Mouse (Mus musculus) frontal cortex, postnatal 14 days (tissue): ENCODE results near the gene Cpvl.

Experiments
- DNase-seq, 2 experiments: peaks; one replicate each; pipeline ENCODE4 v3.0.0; 2022; ENCODE audit warnings: low spot score in 2 of 2

Gene Cpvl

DNA sequence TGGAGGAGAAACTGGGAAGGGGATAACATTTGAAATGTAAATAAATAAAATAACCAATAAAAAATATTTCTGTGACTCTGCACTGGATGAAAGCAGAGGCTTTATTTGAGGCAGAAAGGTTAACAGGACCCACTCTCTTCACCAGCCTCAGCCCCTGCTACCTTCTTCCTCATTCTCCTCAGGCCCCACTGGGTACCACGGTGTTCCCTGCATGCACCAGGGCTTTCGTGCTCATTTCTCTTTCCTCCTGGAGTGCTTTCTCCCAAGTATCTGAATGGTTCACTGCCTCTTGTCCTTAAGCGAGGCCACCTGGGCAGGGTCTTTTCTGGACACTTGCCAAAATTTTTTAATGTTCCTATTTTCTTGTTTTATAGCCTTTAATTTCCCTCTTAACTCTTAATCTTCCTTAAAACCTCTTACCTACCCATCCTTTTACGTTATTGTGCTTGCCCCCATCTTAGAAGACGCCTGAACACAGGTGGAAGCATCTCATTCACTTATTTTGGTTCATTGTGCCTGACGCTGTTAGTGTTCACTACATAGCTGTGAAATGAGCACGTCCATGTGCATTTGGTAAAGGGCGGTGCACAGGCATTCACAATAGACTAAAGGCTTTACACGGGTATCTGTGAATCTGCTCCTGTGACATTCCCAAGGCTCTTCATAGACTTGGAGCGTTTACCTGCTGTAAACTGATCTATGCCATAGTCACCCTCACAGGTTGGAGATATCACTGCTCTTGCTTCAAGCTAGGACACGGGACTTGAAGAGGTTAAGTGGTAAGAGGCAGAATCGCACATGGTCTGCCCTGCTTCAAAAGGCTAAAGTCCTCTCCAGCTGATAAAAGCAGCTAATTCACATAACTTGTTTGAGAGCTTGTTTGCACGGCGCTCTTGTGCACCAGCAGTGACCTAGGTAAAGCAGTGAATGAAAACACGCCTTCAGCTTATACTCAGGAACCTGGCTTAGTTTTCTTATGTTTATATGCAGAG lies 41.0 kb downstream of the Cpvl start:
- no peak for DNase-seq

DNA sequence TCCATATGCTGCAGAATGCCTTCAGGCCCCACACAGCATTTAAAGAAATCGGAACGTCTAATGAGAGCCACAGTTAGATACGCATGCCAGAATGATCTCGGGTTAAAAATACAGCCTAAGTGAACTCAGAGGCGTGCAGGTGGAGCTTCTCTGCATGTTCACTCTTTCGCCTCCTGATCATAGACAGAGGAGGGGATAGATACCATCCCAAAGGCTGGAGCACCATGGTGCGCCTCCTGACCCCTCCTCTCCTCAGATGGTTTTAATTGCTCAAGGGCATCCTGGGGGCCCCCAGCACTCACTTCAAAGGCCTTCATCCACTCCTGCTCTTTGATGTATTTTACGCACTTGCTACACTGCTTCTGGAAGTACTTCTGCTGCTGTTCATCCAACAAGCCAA lies 46.9 kb downstream of the Cpvl start:
- no peak for DNase-seq

DNA sequence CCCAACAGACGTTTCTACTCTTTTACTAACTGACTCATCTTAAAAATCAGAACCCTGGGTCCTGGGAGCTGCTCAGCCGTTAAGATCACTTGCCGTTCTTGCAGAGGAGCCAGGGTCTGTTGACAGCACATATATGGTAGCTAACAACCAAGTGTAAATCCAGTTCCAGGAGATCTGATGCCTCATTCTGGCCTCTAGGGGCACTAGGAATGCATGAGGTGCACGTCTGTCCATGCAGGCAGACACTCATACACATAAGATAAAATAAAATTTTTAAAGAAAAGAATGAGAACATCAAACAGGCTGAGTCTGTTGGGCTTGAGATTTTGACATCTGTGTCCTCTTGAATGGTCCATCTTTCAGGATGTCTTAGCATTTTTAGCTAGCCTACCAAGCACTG lies 48.6 kb downstream of the Cpvl start:
- DNase-seq, result no peak

DNA sequence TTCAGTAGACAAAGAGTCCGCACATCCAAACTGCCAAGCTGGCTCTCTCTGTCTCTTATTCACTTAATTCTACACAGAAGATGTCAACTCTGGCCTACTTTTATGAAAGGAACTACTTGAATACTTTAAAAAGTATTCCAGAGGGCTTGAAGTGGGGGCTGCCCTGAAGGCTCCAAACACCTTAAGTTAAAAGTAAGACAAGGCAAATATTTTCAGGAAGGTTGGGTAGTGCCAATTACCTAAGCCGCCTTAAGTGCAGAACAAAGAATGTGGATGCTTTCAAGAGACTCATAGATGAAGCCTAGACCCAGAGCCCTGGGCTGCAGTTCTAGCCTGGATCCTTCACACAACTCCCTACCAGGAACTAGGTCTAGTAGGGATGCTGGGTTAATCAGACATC lies 52.3 kb downstream of the Cpvl start:
- no peak for DNase-seq

DNA sequence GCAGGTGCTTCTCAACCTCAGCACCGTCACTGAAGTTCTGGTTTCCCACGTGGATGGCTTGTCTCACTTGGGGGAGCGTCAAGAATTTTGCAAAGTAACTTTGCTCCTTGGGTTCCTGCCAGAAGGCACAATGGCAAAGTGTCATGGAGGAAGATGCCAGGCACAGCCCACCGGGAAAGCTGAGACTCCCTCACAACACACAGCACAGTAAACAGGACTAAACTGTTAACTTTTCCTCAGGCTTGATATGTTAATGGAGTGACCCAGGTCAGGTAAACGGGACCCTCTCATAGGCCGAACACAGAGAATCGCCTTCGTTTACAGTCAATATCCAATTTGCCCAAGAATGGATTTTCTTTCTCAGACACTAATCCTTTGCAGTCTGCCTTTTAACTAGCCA lies 53.3 kb downstream of the Cpvl start:
- DNase-seq, result no peak

DNA sequence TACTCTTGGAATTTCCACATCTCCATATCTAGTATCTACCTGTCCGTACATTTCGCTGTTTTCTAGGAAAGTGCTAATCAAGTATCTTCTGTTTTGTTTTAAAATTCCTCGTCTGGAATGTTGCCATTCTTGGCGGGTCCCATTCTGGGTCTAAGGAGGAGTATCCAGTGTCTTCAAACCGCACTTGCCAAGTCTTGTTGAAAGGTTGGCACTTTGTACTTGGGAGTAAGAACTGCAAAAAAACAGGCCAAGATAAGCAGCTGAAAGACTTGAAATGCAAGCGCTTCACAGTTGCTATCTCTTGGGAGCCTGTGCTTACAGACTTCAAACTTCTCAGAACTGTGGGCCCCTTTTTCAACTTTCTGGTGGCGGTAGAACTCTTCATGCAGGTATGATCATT lies 58.4 kb downstream of the Cpvl start:
- no peak for DNase-seq

DNA sequence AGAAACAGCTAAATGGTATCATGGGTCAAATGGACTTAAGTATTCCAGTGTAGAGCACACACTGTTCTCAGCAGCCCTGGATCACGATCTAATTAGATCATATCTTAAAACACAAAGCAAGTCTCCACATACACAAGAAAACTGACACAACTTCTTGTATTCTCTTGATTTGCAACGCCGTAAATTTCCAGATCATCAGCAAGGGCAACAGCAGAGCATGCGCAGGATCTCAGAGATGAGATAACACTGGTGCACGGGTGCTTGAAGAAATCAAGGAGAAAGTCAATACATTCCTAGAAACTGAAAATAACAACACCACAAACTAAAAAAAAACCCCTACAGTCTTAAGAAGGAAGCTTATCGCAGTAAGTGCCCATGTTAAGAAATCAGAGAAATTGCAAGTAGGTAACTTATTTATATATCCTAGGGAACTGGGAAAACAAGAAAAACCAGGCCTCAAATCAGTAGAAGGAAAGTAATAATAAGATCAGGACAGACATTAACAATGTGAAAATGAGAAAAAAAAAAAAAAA lies 61.4 kb downstream of the Cpvl start:
- DNase-seq, result no peak

DNA sequence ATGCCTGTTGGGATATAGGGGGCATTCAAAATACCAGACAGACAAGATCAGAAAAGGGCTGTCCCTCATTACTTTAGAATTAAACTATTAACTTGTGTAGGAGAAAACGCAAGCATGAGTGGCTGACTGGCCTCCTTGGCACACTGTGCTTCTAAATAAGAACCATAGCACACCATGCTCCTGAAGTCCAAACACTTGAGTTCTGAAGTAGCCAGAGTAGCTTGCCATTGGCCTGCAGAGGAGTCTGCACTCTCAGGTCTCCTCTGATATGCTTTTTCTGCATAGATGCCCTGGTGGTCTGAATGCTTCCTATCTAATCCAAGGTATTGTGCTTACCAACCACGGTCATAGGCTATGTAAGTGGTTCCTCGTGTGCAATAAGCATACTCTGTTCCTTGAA lies 63.1 kb downstream of the Cpvl start:
- no peak for DNase-seq

DNA sequence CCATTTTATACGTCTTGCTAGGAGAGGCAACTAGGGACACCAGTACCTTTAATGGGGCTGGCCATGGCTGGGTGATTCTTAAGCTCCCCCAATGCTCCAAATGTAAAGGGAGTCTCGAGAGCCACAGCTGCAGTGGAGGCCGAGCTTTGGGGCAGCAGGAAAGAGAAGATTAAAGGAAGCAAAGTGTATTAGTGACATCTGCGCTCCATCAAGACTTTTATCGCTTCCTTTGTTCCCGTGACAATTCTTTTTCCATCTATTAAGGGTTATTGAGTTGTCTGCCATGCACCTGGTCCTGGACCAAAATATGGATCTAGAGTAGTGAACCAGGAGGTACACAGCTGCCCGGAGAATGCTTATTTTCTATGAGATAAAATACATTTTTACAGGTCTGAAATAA lies 65.3 kb downstream of the Cpvl start:
- no peak for DNase-seq

DNA sequence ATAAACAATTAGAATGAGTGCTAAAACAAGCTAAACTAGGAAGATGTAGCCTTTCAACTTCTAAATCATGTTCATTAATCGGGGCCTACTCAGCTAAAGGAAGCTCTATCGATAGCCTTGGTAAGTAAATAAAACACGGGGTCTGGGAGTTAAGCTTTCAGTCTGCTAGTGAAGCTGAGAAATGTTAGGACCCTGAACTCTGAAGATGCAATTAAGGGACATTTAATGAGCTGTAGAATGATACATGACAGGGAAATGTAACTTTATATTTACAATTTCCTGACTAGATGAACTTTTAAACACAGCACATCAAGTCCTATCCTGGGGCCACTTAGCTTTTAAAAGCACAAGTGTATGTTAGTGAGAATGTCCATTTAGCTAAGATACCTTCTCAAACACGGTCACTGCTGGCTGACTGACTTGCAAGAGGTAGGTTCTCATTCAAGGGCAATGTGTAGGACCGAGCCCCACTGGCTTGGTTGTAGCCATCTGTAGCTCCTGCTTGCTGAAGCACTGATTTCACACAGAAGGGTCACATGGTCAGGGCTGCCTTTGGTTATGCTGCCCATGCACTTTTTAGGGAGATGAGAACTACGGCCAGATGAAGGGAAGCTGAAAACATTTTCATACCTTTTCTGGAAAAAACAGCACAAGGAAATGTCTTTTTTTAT lies 66.2 kb downstream of the Cpvl start:
- no peak for DNase-seq

DNA sequence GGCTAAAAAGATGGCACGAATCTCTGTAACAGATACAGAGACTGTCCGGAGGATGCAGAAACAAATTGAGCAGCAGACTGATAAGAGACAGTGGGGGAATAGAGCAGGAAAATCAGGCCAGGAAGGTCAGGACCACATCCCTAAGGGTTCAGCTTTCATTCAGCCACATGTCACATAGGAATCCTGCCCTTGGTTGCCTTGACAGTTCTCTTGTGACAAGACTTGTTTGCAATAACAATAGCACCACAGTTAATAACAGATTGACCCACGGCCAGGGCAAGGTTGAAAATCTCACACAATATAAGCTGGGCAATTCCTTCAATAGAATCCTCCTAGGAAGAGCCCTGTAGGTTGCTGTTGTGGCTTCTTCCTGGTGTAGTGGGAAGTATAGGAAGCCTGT lies 68.5 kb downstream of the Cpvl start:
- no peak for DNase-seq

DNA sequence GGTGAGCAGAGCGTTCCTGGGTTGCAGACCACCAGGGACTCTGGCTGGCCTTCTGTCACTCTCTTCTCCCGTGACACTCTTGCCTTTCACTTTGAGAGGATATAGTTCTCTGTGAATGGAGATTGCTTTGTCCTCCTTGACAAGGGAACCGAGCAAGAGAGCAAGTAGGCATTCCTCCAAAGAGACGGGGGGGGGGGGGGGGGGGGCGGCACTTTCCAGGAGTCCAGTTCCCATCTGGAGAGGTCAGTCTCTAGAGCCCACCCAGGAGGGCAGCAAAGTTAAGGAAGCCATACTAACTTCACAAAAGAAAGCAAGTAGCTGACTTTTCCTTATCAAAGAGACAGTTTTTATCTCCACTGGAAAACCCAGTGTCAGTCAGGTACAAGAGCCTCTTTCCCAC lies 69.0 kb downstream of the Cpvl start:
- DNase-seq, result no peak

DNA sequence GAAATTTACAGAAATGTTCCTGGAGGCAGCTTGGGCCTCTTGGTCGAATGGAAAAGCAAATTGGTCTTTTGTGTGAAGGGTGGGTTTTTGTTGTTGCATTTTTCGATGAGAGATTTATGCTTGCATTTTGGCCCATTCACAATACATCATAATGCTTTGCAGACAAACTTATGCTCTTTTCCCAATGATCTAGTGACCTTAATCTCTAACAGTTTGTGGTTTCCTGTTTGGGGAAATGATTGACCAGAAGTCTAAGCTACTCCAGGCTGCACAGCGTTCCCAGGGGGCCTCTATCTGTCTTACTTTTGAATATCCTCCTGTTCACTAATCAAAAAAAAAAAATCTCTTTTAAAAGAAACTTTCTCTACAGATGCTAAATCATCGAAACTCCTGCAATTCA lies 71.6 kb downstream of the Cpvl start:
- DNase-seq, result no peak

DNA sequence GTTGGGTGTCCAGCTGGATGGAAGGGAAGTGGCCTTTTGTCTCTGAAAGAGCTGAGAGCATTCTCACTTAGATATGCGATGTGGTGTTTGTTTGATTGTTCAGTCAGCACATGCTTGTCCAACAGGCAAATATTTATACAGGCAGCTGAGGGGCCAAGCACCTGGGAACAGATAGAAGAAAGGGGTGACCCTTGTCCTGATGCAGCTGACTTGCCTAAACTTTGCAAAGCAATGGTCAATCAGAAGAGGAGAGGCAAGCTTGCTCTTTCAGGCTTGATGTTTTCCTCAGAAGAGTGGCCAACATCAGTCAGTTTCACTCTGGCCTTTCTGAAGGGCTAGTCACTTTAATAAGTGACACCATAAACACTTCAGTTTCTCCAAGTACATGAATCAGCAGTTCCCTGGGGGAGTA lies 72.4 kb downstream of the Cpvl start:
- DNase-seq, result no peak

DNA sequence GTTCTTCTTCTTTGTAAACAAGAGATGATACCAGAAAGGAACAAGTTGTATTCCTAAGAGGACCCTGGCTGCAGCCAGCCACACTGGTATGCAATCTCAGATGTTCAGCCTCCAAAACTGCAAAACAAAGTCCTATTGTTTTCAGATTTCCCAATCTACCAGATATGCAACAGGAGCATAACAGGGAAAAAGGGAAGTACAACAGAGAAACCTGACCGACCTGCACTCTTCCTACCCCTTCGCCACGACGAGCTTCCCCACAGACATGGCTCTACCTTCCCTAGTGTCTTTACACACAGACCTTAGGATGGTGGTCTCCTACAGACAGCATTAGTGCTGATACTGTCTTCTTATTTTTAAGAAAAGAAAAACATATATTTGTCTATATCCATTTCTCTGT lies 72.9 kb downstream of the Cpvl start:
- DNase-seq, result no peak

DNA sequence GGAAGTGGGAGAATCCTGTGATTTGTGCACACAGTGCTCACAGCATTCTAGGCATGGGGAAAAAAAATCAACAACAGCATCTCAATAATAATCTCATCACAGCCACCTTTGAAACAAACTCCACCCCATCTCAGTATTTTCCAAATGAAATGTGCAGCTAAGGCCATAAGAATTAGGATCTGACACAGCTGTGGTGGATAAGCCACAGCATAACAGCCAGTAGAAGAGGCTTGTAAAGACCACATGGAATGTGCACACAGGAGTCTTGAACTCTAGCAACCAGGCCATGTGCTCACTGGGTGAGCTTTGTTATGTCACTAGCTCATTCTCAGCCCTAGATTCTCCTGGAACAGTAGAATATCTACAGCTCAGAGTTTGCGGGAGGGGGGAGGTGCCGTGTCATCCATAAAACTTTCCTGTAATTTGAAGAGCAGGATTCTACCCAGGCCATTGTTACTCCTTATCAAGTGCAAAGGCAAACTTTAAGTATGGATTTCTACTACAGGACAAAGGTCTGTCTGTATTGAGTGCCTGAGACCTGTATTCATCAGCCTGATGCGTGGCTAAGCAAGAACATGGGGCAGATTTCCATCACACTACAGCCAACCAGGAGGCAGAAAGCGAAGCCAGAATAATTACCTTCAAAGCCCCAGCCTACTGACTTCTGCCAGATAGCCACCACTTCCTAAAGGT lies 73.6 kb downstream of the Cpvl start:
- no peak for DNase-seq

DNA sequence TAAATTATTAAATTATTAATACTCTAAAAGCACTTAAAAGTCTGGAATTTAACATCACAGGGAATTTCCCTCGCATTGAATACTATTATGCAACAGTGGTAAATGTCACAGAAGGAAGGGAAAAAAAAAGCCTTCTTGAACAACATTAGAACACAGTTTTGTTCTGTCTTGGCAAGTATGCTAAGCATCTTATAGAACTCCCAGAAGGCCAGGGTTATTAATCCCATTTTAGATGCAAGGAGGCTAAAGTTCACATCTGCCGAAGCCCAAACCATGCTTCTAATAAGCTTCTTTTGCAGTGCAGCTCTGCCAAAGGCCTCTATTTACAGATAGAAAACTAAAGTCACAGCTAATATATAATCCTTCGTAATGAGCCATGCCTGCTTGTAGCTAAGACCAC lies 74.3 kb downstream of the Cpvl start:
- DNase-seq, result no peak

DNA sequence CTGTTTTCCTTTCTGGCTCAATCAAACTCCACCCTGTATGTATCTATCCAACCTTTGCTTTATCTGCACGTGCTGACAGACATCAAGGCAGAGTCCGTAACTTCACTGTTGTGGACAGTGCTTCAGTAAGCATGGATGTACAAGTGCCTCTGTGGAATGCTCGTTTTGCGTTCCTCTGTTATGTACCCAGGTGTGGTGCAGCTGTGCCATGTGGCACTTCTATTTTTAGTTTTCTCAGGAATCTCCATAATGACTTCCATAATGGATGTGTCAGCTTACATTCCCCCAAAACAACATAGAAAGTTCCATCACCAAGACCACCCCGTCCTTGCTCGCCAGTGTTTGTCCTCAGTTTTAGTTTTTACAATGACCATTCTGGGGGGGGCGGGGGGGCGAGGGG lies 76.7 kb downstream of the Cpvl start:
- no peak for DNase-seq

DNA sequence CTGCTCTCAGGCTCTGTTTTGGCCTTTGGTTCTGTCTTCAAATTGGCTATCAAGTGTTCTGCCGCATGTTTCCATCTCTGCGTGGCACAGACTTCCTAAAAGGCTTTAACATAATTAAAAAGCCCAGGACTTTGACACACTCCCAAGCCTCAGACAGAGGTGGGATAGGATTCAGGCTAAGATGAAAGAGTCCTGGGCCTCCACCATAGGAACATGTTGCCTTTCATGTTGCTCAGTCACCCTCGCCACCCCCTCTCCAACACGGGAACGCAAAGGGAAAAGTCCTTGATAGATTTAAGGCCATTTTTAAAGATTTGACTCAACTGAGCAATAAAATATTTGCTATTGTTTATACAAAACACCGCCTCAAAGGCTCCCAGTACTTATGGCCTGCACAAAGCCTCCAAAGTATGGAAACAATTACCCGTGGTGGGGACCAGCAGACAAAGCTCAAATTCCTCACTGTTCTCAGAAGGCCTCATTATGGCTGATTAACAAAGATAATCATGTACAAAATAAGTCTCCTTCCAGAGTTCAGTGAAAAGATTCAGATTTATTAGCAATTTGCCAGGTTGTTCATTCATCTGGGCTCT lies 80.5 kb downstream of the Cpvl start:
- DNase-seq, result no peak

DNA sequence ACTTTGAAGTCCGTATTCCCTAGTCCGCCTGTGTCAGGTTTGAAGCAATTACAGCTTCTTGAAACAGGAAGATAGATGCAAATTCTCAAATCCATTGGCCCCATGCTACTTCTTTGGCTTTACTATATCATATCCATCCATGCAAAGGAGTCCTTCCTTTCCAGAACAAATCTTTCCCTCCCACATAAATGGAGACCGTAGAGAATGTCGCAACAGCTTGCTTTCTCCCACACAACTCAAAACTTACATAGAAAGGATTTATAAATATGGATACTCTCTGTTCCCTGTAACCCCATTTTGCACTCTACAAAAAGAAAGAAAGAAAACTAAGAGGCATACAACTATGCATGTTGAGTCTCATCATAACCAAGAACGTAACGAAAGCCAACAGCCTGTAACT lies 81.3 kb downstream of the Cpvl start:
- no peak for DNase-seq

DNA sequence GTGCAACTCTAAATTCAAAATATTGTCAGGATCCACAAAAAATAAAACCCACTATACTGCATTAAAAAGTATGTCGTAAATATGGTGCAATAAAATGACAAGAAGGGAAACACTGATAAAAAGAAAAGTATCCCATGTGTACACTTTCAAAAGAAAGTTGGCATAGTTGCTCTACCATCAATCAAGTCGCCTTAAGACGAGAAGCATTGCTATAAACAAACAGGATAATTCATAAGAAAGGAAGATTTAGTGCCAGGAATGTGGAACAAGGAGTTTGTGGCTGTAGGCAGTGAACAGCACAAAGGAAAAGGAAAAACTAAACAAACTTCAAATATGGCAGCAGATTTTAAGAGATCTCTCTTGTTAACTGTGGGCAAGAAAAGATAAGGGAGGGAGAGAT lies 84.7 kb downstream of the Cpvl start:
- DNase-seq, result no peak

DNA sequence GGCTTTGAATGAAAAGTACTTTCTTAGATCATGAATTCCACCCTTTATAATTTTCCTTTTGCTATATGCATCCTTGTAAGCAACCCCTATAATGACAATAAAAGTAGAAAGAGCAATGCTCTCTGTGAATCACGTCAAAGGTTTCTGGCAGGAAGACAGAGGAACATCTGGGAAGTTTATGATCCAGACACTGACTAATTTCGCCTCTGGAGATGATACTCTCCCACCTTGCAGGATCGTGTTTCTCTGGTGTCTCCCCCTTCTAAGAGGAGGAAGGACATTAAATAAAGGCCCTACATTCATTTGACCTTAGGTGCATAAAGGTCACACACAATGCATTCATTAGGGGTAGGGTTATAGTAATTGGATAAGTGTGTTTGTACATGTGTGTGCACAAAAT lies 87.4 kb downstream of the Cpvl start:
- no peak for DNase-seq
